ENCODE assay signal across 19 mouse cellular contexts in the genomic region with DNA sequence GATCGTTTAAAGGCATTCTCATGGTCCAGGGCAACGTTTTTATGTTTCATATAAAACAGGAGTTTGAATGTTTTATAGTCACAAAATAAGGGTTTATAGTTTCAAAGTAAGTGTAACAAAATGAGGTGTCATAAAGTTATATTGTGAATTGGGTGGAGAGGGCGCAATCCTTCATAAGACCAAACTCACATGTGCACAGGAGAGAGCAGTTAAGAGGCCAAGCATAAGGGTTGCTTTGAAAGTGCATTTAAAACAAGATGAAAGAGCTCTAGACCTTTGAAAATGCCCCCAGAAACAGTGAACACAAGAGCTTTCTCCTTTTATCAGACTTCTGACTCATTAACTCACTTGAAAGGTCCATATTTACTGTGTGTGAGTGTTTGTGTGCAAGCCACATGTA. TPM values are rescaled to one million over a fixed set of nuclear protein-coding genes. Genes with fewer than 3 reads are reported as not detected.
"Had no signal": no experiment of that assay in that cellular context is flagged by ENCODE, and none has a peak within 500 bp of the region (broad histone marks: within the 10 kb centered on the region; RNA-seq: fewer than 3 reads in every experiment).

No protein-coding gene starts in this region.

- DNase-seq: liver, postnatal 0 days; lung, adult 2 months; lung, postnatal 14 days; lung, postnatal 36 days; right cerebral cortex, postnatal 14 days; thymus, adult 2 months; thymus, postnatal 25 days; thymus, postnatal 4 days had no signal

- H3K36me3 ChIP-seq: lung, embryonic 15.5 days; midbrain, embryonic 13.5 days; midbrain, embryonic 15.5 days; neural tube, embryonic 12.5 days; stomach, embryonic 15.5 days had no signal

- H3K9ac ChIP-seq: liver, postnatal 0 days; lung, embryonic 15.5 days; midbrain, embryonic 13.5 days; midbrain, embryonic 15.5 days; neural tube, embryonic 12.5 days; stomach, embryonic 15.5 days had no signal

- H3K9me3 ChIP-seq: lung, embryonic 15.5 days; megakaryocyte, embryonic 14.5 days; midbrain, embryonic 13.5 days; midbrain, embryonic 15.5 days; neural tube, embryonic 12.5 days; stomach, embryonic 15.5 days had no signal

- H3K4me1 ChIP-seq: lung, embryonic 15.5 days; midbrain, embryonic 13.5 days; midbrain, embryonic 15.5 days; neural tube, embryonic 12.5 days; stomach, embryonic 15.5 days had no signal

- H3K27me3 ChIP-seq: neural tube, embryonic 12.5 days; stomach, embryonic 15.5 days had no signal

- H3K4me2 ChIP-seq: lung, embryonic 15.5 days; midbrain, embryonic 11.5 days; midbrain, embryonic 13.5 days; midbrain, embryonic 15.5 days; neural tube, embryonic 12.5 days; stomach, embryonic 15.5 days had no signal

- ATAC-seq: liver, postnatal 0 days; lung, postnatal 0 days; midbrain, embryonic 13.5 days; midbrain, embryonic 15.5 days had no signal

- H3K4me3 ChIP-seq: lung, embryonic 15.5 days; megakaryocyte, embryonic 14.5 days; midbrain, embryonic 13.5 days; midbrain, embryonic 15.5 days; neural tube, embryonic 12.5 days; stomach, embryonic 15.5 days had no signal

- H3K27ac ChIP-seq: lung, embryonic 15.5 days; macrophage; midbrain, embryonic 13.5 days; midbrain, embryonic 15.5 days; neural tube, embryonic 12.5 days; stomach, embryonic 15.5 days; stomach, postnatal 0 days had no signal

RNA-seq across cellular contexts. Expression of gene Mfsd13b, which starts 44.0 kb away (rescaled TPM):
- polyA plus RNA-seq: liver, postnatal 0 days; midbrain, embryonic 13.5 days; neural tube, embryonic 14.5 days had no signal

RNA-seq across cellular contexts. Expression of gene Otoa, which starts 55.1 kb away (rescaled TPM):
- polyA plus RNA-seq: lung, embryonic 15.5 days; macrophage had no signal
